Mouse (Mus musculus): ENCODE measurements around the gene Acoxl.

GRCm38 (mm10) chr2:128092451-128092850 lies 253.8 kb downstream of the Acoxl start:
- TF ChIP-seq POLR2A (IDR thresholded peaks at IDR 0.05; ENCODE audit: low read depth, low read length) (no peak), CTCF (conservative IDR thresholded peaks at IDR 0.05; ENCODE audit: insufficient read depth, insufficient read length, low read depth, low read length) (no peak)
